Mouse (Mus musculus) NIH3T3 (cell line): ENCODE results near the gene Erich3.
"Not testable (repeated sequence)": the region's sequence is repeated elsewhere in the genome, so short reads cannot be mapped to it uniquely, and the experiment has no call there.

Experiments
- DNase-seq: peaks from one replicate; pipeline ENCODE4 v3.0.0-alpha.2; 2012; ENCODE audit warnings: low read depth

The Erich3 gene

DNA sequence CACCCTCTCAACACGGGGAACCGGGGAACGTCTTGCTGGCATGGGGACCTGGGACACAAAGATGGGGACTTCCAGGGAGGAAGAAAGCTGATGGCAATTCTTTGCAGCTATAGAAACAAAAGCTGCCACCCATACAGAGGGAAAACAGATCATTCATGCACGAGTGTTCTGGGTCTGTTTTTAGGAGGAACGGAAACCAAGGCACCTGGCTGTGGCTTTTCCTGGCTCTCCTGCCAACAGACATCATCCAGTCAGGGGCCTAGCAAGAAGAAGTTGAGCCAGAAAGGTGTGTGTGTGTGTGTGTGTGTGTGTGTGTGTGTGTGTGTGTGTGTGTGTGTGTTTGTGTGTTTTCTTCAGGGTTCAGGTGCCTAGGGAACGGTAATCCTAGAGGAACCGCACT is at the start of gene Erich3:
Erich3 (plus strand) TSS at position 315 of the 400 bp plus-strand sequence.
- DNase-seq = no peak

GRCm38 (mm10) chr3:154614771-154615170 is 48.9 kb upstream of the Erich3 start:
- no peak for DNase-seq

- DNase-seq = no peak
Measured at GRCm38 (mm10) chr3:154615304-154615703, 48.4 kb upstream of the Erich3 start.

- DNase-seq = no peak
Measured at GRCm38 (mm10) chr3:154616106-154616505, 47.6 kb upstream of the Erich3 start.

GRCm38 (mm10) chr3:154628284-154628683 is 35.4 kb upstream of the Erich3 start:
- DNase-seq = no peak

- not testable (repeated sequence) for DNase-seq
Measured at GRCm38 (mm10) chr3:154631281-154631680, 32.4 kb upstream of the Erich3 start.

GRCm38 (mm10) chr3:154633091-154633490 is 30.6 kb upstream of the Erich3 start:
- no peak for DNase-seq

- peak; percentile 66 for DNase-seq
Measured at GRCm38 (mm10) chr3:154646638-154647442, 16.8 kb upstream of the Erich3 start.

DNA sequence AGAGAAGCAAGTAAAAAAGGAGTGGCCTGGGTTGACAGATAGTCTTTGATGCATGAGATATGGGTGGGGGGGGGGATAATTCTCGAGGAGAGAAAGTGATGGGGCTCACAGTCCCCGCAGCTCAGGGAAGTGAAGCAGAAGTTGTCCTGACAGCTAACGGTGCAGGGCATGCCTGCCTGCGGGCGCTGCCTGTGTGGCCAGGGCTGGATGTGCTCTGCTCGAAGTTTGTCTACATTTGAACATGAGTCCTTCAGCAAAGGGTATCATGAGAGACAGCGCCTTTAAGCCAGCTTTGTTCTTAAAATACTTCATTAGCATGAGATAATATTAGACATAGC is 16.2 kb upstream of the Erich3 start:
- DNase-seq = no peak

GRCm38 (mm10) chr3:154649411-154650285 is 14.0 kb upstream of the Erich3 start:
- no peak for DNase-seq

DNA sequence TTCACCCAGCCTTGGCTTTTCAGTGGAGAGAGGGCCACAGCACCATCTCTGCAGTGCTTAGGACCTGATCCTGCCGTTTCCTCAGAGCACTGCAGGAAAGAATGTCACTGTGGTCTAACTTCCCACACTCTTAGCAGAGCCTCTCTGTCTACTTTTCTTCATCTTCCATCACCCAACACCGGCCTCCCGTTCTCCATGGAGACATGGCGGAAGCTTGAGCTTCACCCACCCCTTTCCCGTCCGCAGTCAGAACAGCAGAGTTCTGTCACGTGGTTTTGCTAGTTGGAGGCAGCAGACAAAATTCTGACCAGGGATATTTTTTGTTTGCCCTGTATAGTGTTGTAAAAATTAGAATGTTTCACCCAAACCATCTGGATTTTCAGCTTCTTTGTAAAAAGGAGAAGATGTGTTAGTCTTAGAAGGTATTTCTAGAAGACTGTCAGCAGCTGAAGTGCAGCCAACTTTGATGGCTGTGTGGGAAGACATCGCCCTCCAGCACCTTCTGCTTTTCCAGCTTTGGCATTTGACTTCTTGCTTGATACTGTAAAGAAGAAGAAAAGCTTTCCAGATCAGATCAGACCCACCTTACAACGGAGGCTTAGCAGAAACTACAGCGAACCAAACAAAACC is 12.4 kb upstream of the Erich3 start:
- no peak for DNase-seq

GRCm38 (mm10) chr3:154652581-154653420 is 10.9 kb upstream of the Erich3 start:
- peak; percentile 81 for DNase-seq

DNA sequence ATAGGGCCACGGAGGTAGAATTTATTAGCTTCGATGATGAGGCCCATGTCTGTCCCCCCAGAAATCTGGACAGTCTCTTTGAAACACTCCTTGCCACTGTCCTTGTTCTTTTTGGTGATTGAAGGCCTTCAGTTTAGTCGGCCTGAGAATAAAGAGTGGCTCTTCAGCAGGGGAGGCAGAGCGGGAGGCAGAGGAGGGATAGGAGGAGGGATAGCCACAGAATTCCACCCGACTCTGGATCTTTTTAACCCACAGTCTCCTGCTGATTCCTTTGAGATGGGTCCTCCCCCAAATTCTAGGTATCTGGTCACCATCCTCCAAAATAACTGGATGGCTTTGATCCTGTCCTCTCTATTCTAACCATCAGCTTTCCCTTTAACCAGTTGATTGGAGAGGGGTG is 10.2 kb upstream of the Erich3 start:
- no peak for DNase-seq

DNA sequence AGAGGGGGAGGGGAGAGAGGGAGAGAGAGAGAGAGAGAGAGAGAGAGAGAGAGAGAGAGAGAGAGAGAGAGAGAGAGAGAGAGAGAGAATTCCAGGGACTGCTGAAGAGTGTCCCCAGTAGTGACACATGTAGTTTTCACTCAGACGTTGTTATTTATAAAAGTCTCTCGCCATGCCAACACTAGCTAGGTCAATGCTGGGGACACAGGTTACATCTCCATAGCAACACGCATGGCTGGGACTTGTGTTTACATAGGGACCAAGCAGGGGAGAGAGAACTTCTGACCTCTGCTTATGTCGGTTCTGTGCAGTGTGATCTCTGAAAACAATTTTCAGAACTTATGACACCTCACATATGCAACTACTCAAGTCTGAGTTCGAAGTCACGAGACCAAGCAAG is 9.4 kb upstream of the Erich3 start:
- no peak for DNase-seq

DNA sequence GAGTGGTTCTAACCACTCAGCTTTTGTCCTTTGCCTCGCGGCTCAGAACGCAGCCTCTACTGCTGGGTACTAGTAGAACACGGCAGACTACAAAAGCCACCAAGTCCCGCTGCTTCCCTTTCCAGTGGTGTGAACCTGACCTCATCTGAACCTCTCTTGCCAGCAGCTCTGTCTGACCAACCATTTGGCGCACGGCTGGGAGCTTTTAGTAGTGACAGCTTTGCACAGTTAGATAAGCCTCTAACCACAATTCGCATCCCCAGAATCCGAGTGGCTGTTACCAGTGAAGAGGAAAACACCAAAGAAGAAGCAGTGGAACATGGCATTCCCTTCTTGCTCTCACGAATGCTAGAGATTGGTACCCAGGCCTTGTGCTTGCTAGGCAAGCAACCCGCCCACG is 8.8 kb upstream of the Erich3 start:
- no peak for DNase-seq

DNA sequence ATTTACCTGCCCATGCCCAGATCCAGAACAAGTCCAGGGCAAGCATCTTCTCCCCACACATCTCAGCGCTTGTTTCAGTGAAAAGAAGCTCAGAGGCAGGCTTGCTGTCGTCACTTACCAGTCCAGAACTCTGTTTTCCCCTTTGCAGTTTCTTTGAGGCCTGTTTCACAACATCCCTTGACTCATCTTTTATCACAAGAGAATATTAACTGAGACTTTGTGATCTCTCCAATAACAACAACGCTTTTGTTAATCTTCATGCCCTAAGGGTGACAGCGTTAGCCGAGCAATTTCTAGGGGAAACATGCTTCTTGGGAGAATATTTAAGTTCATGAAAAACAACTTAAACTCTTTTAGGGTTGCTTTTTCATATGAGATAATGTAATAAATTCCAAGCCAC is 7.9 kb upstream of the Erich3 start:
- DNase-seq = peak; percentile 52

GRCm38 (mm10) chr3:154663976-154664581 is 420 bp downstream of the Erich3 start:
- no peak for DNase-seq

- no peak for DNase-seq
Measured at GRCm38 (mm10) chr3:154664636-154665035, 977 bp downstream of the Erich3 start.

DNA sequence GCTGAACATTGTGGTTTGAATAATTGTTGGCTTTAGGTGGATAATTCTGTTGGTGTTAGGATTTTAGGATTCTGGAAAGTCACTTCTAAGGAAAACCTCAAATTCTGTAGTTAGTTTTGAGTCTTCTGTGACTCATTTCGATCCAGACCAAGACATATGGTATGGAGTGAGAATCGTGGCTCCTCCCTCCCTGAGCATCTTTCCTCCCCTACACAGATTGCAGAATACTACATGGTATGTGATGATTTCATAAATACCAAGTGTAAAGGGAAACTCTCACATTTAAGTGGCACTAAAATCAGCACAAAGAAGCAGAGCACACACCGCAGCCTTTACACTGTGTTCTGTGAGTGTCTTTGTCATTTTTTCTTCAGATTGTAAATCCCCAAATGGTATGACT is 4.8 kb downstream of the Erich3 start:
- peak; percentile 60 for DNase-seq

DNA sequence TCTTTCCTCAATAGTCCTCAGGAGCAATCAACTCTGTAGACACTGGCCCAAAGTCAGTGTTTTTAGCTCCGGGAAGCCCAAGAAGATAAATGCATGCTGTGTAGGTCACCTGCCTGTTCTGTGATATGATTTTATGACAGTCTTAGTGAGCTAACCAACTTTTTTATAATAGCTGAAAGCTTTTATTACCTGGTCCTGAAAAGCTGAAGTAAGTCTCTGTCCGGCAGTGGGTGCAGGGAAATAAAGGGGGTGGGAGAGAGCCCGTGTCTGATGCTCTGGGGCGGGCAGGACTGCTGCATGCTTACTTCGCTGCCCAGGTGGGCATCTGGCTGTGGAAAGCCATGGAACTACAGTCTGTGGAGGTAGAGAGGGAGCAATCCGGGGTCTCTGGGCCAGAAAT is 6.9 kb downstream of the Erich3 start:
- DNase-seq = no peak

DNA sequence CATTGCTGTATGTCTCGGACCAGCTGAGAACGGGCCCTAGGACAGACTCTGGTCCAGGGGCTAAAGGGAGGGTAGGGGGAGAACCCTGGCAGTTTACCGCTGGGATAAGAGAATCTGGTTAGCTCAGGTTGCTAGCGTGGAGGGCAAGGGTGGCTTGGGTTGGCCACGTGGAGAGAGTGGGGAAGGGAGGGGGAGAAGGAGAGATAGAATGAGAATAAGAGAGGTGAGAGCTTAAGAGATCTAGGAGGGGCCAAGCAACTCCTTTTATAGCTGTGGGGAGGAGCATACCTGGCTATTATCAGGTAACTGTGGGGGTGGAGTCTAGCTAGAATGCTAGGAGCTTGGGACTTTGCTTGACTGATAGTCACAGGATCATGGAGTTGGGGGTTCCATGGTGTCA is 7.4 kb downstream of the Erich3 start:
- no peak for DNase-seq
